Mouse (Mus musculus): ENCODE data around the gene Wars.

DNA sequence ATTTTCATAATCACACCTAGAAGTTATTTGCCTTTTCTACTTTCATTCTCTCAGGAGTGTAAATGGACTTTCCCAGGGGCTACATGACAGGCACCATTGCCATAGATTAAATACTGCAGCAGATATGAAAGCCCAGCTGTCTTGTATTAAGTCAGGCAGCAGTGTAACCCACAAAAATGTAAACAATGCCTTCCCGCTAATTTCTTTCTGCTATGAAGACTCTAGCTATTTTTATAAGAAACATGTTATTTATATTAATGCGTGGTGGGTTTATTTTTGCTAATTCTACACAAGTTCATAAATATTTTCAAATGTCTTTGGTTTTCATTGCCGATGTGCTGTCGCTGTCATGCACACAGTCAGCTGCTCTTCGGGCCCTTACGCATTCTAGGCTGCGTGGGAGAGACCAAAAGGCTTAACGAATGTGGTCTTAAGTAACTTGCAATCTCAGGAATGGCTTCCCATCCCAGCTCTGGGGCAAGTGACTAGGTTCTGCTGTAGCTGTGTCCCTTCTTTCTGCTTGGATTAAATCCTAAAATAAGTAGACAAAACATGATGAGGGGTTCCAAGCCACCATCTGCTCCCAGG is 16.0 kb upstream of the Wars start:
- TF ChIP-seq CTCF (IDR thresholded peaks at IDR 0.05; ENCODE audit: control insufficient read depth, insufficient read depth, insufficient read length) (no peak), CEBPB (IDR thresholded peaks at IDR 0.05; ENCODE audit: low read depth) (no peak), MYOG (IDR thresholded peaks at IDR 0.05; ENCODE audit: control insufficient read depth, extremely low read depth, insufficient read length) (no peak), MAX (IDR thresholded peaks at IDR 0.05) (no peak)
